Mouse (Mus musculus): ENCODE results near the gene Cby1.

DNA sequence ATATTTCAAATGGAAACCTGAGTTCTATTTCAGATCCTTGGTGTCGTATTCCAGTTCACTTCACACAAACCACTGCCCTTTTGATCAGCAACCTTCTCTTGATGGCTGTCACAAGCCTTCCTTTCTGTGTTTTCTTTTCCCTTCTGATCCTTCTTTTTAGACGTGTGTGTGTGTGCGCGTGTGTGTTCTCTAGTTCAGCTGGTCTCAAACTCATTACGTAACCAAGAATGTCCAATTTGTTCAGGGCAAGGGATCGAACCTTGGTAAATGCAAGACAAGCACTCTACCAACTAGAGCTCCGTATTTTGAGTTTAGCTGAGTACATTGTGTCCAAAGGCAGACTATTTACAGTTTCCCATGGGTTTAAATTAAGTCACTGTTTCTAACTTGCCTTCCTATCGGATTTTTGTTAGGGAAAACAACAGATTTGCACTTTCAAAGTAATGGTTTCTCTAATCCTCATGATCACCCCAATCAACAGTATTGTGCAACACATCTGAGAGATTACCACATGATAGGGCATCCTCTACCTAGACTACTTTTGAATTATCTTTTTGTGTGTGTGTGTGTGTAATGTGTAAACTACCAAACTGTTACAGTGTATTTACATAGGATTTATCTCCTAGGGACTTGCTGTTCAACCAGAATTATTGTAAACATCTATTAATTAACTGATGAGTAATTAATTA is 29.4 kb downstream of the Cby1 start:
- TF ChIP-seq CTCF (IDR thresholded peaks at IDR 0.05; ENCODE audit: borderline replicate concordance, extremely low read depth, insufficient read depth, insufficient read length), result no peak
- TF ChIP-seq POLR2A (IDR thresholded peaks at IDR 0.05; ENCODE audit: borderline replicate concordance, extremely low read depth, insufficient read depth, insufficient read length, poor library complexity, severe bottlenecking), result no peak
